Mouse (Mus musculus): ENCODE measurements at regions not wholly inside any gene's neighbourhood (a gene's known extent, or its start where the extent isn't known, plus 50 kb on each side); places are given as distances from the start of the nearest gene placed in this dataset.

DNA sequence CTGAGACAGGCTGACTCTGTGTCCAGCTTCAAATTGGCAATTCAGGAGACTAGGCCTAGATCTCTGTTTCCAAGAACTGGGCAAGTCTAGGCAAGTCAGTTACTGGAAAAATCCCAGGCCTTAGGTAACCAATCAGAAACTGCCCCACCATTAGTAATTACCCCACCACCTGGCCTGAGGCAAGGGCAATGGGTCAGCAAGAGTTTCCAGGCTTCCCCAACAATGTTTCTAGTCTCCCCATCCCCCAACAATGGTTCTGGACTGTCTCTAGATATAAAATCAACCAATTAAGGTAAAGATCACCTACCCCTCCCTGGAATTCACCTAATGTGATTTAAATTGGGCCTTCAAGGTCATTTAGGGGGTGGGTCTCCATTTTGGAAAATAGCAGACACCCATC lies 734.0 kb downstream of the Rps29 start:
- H3K9me3 ChIP-seq (ENCODE audit: low read length) = no peaks in the 10 kb centered on the region
- H3K4me3 ChIP-seq (ENCODE audit: low read depth, low read length) = no peak overlapping the region
- no peaks in the 10 kb centered on the region for H3K36me3 ChIP-seq (ENCODE audit: insufficient read depth, low read length)
- H3K4me1 ChIP-seq (ENCODE audit: insufficient read depth, low read depth, low read length) = no peaks in the 10 kb centered on the region
- no peak for TF ChIP-seq EP300 (IDR thresholded peaks at IDR 0.05)
- no peak for TF ChIP-seq CTCF (IDR thresholded peaks at IDR 0.05)
- no peak for ATAC-seq
- no peak overlapping the region for H3K9ac ChIP-seq (replicated peaks; ENCODE audit: low read depth)
- no peak overlapping the region for H3K4me2 ChIP-seq (replicated peaks; ENCODE audit: low read depth, low read length)
- no peak overlapping the region for H3K27ac ChIP-seq (ENCODE audit: low read length)
- no peak for DNase-seq (ENCODE audit: low spot score)
- H3K27me3 ChIP-seq (replicated peaks; ENCODE audit: insufficient read depth, low read length) = no peaks in the 10 kb centered on the region
